Mouse (Mus musculus) MEL (cell line): ENCODE results near the gene Ndel1.

Experiments used
- CHD2 ChIP-seq: IDR thresholded peaks from 2 replicates; pipeline ENCODE4 v1.6.1; 2011; ENCODE audit warnings: low read length, improper control_type of control experiment
- CTCF ChIP-seq, 3 experiments: IDR thresholded peaks in 2 of 3; conservative IDR thresholded peaks in 1 of 3; 2 replicates each; pipeline ENCODE4 v1.5.1; 2011 to 2012; ENCODE audit warnings: low read length in 3 of 3, low read depth in 2 of 3, mild to moderate bottlenecking in 2 of 3, improper control_type of control experiment in 1 of 3, inconsistent platforms in 1 of 3, mixed read lengths in 1 of 3, moderate library complexity in 1 of 3; ENCODE audit not compliant: control insufficient read depth in 1 of 3, insufficient read depth in 1 of 3, poor library complexity in 1 of 3, severe bottlenecking in 1 of 3
- ELF1 ChIP-seq: IDR thresholded peaks from 2 replicates; pipeline ENCODE4 v1.6.1; 2014; ENCODE audit warnings: low read depth, mild to moderate bottlenecking, inconsistent platforms, low read length, improper control_type of control experiment, moderate library complexity
- EP300 ChIP-seq, 2 experiments: IDR thresholded peaks; 2 replicates each; pipeline ENCODE4 v1.6.1; 2011; ENCODE audit warnings: improper control_type of control experiment in 2 of 2, low read length in 2 of 2, low read depth in 1 of 2, mild to moderate bottlenecking in 1 of 2
- ETS1 ChIP-seq: IDR thresholded peaks from 2 replicates; pipeline ENCODE4 v1.6.1; 2012; ENCODE audit warnings: low read depth, mild to moderate bottlenecking, inconsistent platforms, low read length, improper control_type of control experiment, moderate library complexity
- HCFC1 ChIP-seq: IDR thresholded peaks from 2 replicates; pipeline ENCODE4 v1.6.1; 2012; ENCODE audit warnings: low read depth, mild to moderate bottlenecking, inconsistent platforms, low read length, improper control_type of control experiment, moderate library complexity
- MAX ChIP-seq: IDR thresholded peaks from 2 replicates; pipeline ENCODE4 v1.6.1; 2011; ENCODE audit warnings: low read length, improper control_type of control experiment
- POLR2A ChIP-seq, 2 experiments: IDR thresholded peaks; 2 replicates each; pipeline ENCODE4 v1.6.1; 2011 to 2012; ENCODE audit warnings: low read length in 2 of 2, mild to moderate bottlenecking in 2 of 2, control low read depth in 1 of 2, improper control_type of control experiment in 1 of 2, low read depth in 1 of 2, moderate library complexity in 1 of 2; ENCODE audit not compliant: control insufficient read depth in 1 of 2, insufficient read depth in 1 of 2, poor library complexity in 1 of 2
- TBP ChIP-seq: IDR thresholded peaks from 2 replicates; pipeline ENCODE4 v1.8.0; 2011; ENCODE audit warnings: low read depth, low read length, improper control_type of control experiment
- TCF12 ChIP-seq: IDR thresholded peaks from 2 replicates; pipeline ENCODE4 v1.6.1; 2014; ENCODE audit warnings: low read depth, mild to moderate bottlenecking, inconsistent platforms, low read length, improper control_type of control experiment, moderate library complexity
- USF1 ChIP-seq: IDR thresholded peaks from 2 replicates; pipeline ENCODE4 v1.6.1; 2014; ENCODE audit warnings: low read depth, mild to moderate bottlenecking, inconsistent platforms, low read length, improper control_type of control experiment, moderate library complexity

- TF ChIP-seq MAX = no peak
- TF ChIP-seq USF1 = no peak
- no peak for TF ChIP-seq POLR2A (IDR thresholded peaks at IDR 0.05; ENCODE audit: control insufficient read depth in 1 of 2, insufficient read depth in 1 of 2, low read depth in 1 of 2, low read length in 2 of 2, poor library complexity in 1 of 2)
- no peak for TF ChIP-seq CHD2
- no peak for TF ChIP-seq ELF1
- no peak for TF ChIP-seq ETS1
- no peak for TF ChIP-seq CTCF (IDR thresholded peaks at IDR 0.05 in 2 of 3, conservative IDR thresholded peaks at IDR 0.05 in 1 of 3; ENCODE audit: control insufficient read depth in 1 of 3, insufficient read depth in 1 of 3, low read depth in 2 of 3, low read length in 3 of 3, poor library complexity in 1 of 3, severe bottlenecking in 1 of 3)
- TF ChIP-seq HCFC1 = no peak
- no peak for TF ChIP-seq EP300 (IDR thresholded peaks at IDR 0.05; ENCODE audit: low read depth in 1 of 2, low read length in 2 of 2)
- no peak for TF ChIP-seq TCF12
- no peak for TF ChIP-seq TBP
Observed at GRCm38 (mm10) chr11:68893911-68894464, 22.3 kb upstream of the Ndel1 start.
